Mouse (Mus musculus) bone marrow macrophage, adult 2 months (primary cell): ENCODE data around the gene Zfp808.
"Not testable (repeated sequence)": the region's sequence is repeated elsewhere in the genome, so short reads cannot be mapped to it uniquely, and the experiment has no call there.

Source experiments
- CTCF ChIP-seq: IDR thresholded peaks from 2 replicates; pipeline ENCODE4 v1.5.1; 2012; ENCODE audit warnings: low read depth, mild to moderate bottlenecking, low read length, moderate library complexity
- POLR2A ChIP-seq: IDR thresholded peaks from 2 replicates; pipeline ENCODE4 v1.6.1; 2012; ENCODE audit warnings: mild to moderate bottlenecking, low read depth, low read length, borderline replicate concordance

- TF ChIP-seq POLR2A, CTCF: not testable (repeated sequence)
These were observed 30.2 kb upstream of the Zfp808 start for GRCm38 (mm10) chr13:62099454-62099853.
